Mouse (Mus musculus): ENCODE measurements around the gene Tubb1.

The Tubb1 gene

GRCm38 (mm10) chr2:174450353-174450752 is at the start of gene Tubb1:
TSS of gene Tubb1 (plus strand) at chr2:174450695.
- DNase-seq (ENCODE audit: extremely low spot score, low read depth, low spot score), result no peak

- DNase-seq (ENCODE audit: extremely low spot score, low read depth, low spot score), result no peak
Observed at GRCm38 (mm10) chr2:174410222-174410621, 40.3 kb upstream of the Tubb1 start.

GRCm38 (mm10) chr2:174413127-174413526 is 37.4 kb upstream of the Tubb1 start:
- DNase-seq (ENCODE audit: extremely low spot score, low read depth, low spot score), result no peak

- DNase-seq (ENCODE audit: extremely low spot score, low read depth, low spot score), result no peak
Observed at GRCm38 (mm10) chr2:174415001-174415730, 35.3 kb upstream of the Tubb1 start.

- DNase-seq (ENCODE audit: extremely low spot score, low read depth, low spot score), result peak; percentile 85
Observed at GRCm38 (mm10) chr2:174415731-174416310, 34.7 kb upstream of the Tubb1 start, which contains the start of gene Nelfcd. TSS of gene Nelfcd (plus strand) at chr2:174415804.

- no peak for DNase-seq (ENCODE audit: extremely low spot score, low read depth, low spot score)
Observed at GRCm38 (mm10) chr2:174421107-174421506, 29.4 kb upstream of the Tubb1 start.

- no peak for DNase-seq (ENCODE audit: extremely low spot score, low read depth, low spot score)
Observed at GRCm38 (mm10) chr2:174424301-174425085, 26.0 kb upstream of the Tubb1 start.

GRCm38 (mm10) chr2:174426856-174427255 is 23.6 kb upstream of the Tubb1 start:
- DNase-seq (ENCODE audit: extremely low spot score, low read depth, low spot score), result no peak

- DNase-seq (ENCODE audit: extremely low spot score, low read depth, low spot score), result no peak
Observed at GRCm38 (mm10) chr2:174428076-174428835, 22.2 kb upstream of the Tubb1 start.

- DNase-seq (ENCODE audit: extremely low spot score, low read depth, low spot score), result no peak
Observed at GRCm38 (mm10) chr2:174428996-174429591, 21.4 kb upstream of the Tubb1 start.

- no peak for DNase-seq (ENCODE audit: extremely low spot score, low read depth, low spot score)
Observed at GRCm38 (mm10) chr2:174434943-174435342, 15.6 kb upstream of the Tubb1 start.

- no peak for DNase-seq (ENCODE audit: extremely low spot score, low read depth, low spot score)
Observed at GRCm38 (mm10) chr2:174436076-174436701, 14.3 kb upstream of the Tubb1 start.

- DNase-seq (ENCODE audit: extremely low spot score, low read depth, low spot score), result no peak
Observed at GRCm38 (mm10) chr2:174436916-174437696, 13.4 kb upstream of the Tubb1 start.

GRCm38 (mm10) chr2:174437697-174437982 is 12.9 kb upstream of the Tubb1 start:
- no peak for DNase-seq (ENCODE audit: extremely low spot score, low read depth, low spot score)

GRCm38 (mm10) chr2:174438181-174438580 is 12.3 kb upstream of the Tubb1 start:
- DNase-seq (ENCODE audit: extremely low spot score, low read depth, low spot score), result no peak

- no peak for DNase-seq (ENCODE audit: extremely low spot score, low read depth, low spot score)
Observed at GRCm38 (mm10) chr2:174438737-174439449, 11.6 kb upstream of the Tubb1 start, which contains the start of gene Ctsz. TSS of gene Ctsz (minus strand) at chr2:174439039.

- no peak for DNase-seq (ENCODE audit: extremely low spot score, low read depth, low spot score)
Observed at GRCm38 (mm10) chr2:174439450-174439838, 11.1 kb upstream of the Tubb1 start.

GRCm38 (mm10) chr2:174439961-174440360 is 10.5 kb upstream of the Tubb1 start:
- DNase-seq (ENCODE audit: extremely low spot score, low read depth, low spot score), result no peak

GRCm38 (mm10) chr2:174441898-174442297 is 8.6 kb upstream of the Tubb1 start:
- no peak for DNase-seq (ENCODE audit: extremely low spot score, low read depth, low spot score)
